Mouse (Mus musculus): ENCODE data around the gene Sik2. TPM values are rescaled to one million over a fixed set of nuclear protein-coding genes. Genes with fewer than 3 reads are reported as not detected.

Gene Sik2
- polyA plus RNA-seq, 1 experiment, result 14.9 TPM

- H3K36me3 ChIP-seq (ENCODE audit: control insufficient read depth, insufficient read depth, low read length, poor library complexity, severe bottlenecking), result peaks cover 27% of the 10 kb centered on the region
- no peak overlapping the region for H3K4me3 ChIP-seq (ENCODE audit: low read depth, low read length)
- no peaks in the 10 kb centered on the region for H3K27me3 ChIP-seq (ENCODE audit: control insufficient read depth, insufficient read depth, low read length, poor library complexity, severe bottlenecking)
- no peak for TF ChIP-seq EP300 (IDR thresholded peaks at IDR 0.05; ENCODE audit: insufficient read depth, low read depth, low read length)
- peaks cover 2% of the 10 kb centered on the region for H3K4me1 ChIP-seq (ENCODE audit: control insufficient read depth, insufficient read depth, low read length)
- H3K9me3 ChIP-seq (replicated peaks; ENCODE audit: control insufficient read depth, insufficient read depth, low read length, poor library complexity, severe bottlenecking), result no peaks in the 10 kb centered on the region
- H3K9ac ChIP-seq (ENCODE audit: low read depth, poor library complexity, severe bottlenecking), result no peak overlapping the region
- no peak overlapping the region for H3K27ac ChIP-seq (ENCODE audit: insufficient read depth, low read length)
Measured at GRCm38 (mm10) chr9:50882183-50882582, 126.7 kb downstream of the Sik2 start.

DNA sequence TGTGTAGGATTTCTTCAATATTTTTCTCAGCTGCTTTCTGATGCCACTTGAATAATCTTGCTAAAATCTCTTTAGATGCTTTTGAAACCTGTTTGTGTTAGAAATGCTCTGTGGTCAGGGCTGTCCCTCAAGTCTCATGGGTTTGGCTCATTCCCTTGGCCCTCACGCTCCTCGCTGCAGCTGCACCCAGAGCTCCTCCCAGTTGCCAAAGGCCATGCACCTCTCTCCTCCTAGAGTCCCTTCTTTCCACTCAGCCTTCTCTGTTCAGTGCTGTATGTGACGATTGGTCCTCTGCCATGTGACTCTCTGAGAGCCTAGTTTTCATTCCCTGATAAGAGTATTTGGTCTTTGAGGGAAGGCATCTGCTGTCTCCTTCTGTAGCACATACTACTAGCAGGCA, 131.4 kb downstream of the Sik2 start:
- Histone ChIP-seq H3K9ac (ENCODE audit: low read depth, poor library complexity, severe bottlenecking) (no peak overlapping the region), H3K4me3 (ENCODE audit: low read depth, low read length) (no peak overlapping the region), H3K9me3 (replicated peaks; ENCODE audit: control insufficient read depth, insufficient read depth, low read length, poor library complexity, severe bottlenecking) (no peaks in the 10 kb centered on the region), H3K36me3 (ENCODE audit: control insufficient read depth, insufficient read depth, low read length, poor library complexity, severe bottlenecking) (peaks cover 41% of the 10 kb centered on the region), H3K4me1 (ENCODE audit: control insufficient read depth, insufficient read depth, low read length) (no peaks in the 10 kb centered on the region), H3K27ac (ENCODE audit: insufficient read depth, low read length) (no peak overlapping the region), H3K27me3 (ENCODE audit: control insufficient read depth, insufficient read depth, low read length, poor library complexity, severe bottlenecking) (no peaks in the 10 kb centered on the region)
- TF ChIP-seq POLR2A (IDR thresholded peaks at IDR 0.05; ENCODE audit: insufficient read depth, low read length) (no peak), EP300 (IDR thresholded peaks at IDR 0.05; ENCODE audit: insufficient read depth, low read depth, low read length) (no peak), CTCF (IDR thresholded peaks at IDR 0.05; ENCODE audit: low read depth, low read length) (no peak)

DNA sequence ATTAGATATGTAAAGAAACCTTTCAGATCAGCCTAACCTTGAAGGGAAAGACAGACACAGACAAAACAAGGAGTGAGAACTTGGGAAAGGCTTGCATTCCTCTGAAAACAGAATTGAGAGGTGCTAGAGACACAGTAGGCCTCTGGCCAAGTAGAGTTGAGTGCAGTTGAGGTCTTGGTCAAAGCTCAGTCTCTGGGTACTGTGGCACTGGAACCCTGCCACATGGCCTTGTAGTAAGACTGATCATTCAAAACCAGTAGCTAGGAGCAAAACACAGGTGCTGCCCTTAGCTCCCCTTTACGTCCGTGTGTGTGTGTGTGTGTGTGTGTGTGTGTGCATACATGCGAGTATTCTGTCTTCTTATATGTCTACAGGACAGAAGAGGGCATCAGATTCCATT, 132.6 kb downstream of the Sik2 start:
- Histone ChIP-seq H3K4me1 (ENCODE audit: control insufficient read depth, insufficient read depth, low read length) (no peaks in the 10 kb centered on the region), H3K9me3 (replicated peaks; ENCODE audit: control insufficient read depth, insufficient read depth, low read length, poor library complexity, severe bottlenecking) (no peaks in the 10 kb centered on the region), H3K9ac (ENCODE audit: low read depth, poor library complexity, severe bottlenecking) (no peak overlapping the region), H3K27me3 (ENCODE audit: control insufficient read depth, insufficient read depth, low read length, poor library complexity, severe bottlenecking) (no peaks in the 10 kb centered on the region), H3K36me3 (ENCODE audit: control insufficient read depth, insufficient read depth, low read length, poor library complexity, severe bottlenecking) (peaks cover 44% of the 10 kb centered on the region), H3K27ac (ENCODE audit: insufficient read depth, low read length) (no peak overlapping the region), H3K4me3 (ENCODE audit: low read depth, low read length) (no peak overlapping the region)
- no peak for TF ChIP-seq EP300 (IDR thresholded peaks at IDR 0.05; ENCODE audit: insufficient read depth, low read depth, low read length)
- no peak for TF ChIP-seq POLR2A (IDR thresholded peaks at IDR 0.05; ENCODE audit: insufficient read depth, low read length)
- no peak for TF ChIP-seq CTCF (IDR thresholded peaks at IDR 0.05; ENCODE audit: low read depth, low read length)

- no peak overlapping the region for H3K4me3 ChIP-seq (ENCODE audit: low read depth, low read length)
- H3K36me3 ChIP-seq (ENCODE audit: control insufficient read depth, insufficient read depth, low read length, poor library complexity, severe bottlenecking), result peaks cover 50% of the 10 kb centered on the region
- H3K27me3 ChIP-seq (ENCODE audit: control insufficient read depth, insufficient read depth, low read length, poor library complexity, severe bottlenecking), result no peaks in the 10 kb centered on the region
- H3K9me3 ChIP-seq (replicated peaks; ENCODE audit: control insufficient read depth, insufficient read depth, low read length, poor library complexity, severe bottlenecking), result no peaks in the 10 kb centered on the region
- H3K27ac ChIP-seq (ENCODE audit: insufficient read depth, low read length), result no peak overlapping the region
- H3K4me1 ChIP-seq (ENCODE audit: control insufficient read depth, insufficient read depth, low read length), result no peaks in the 10 kb centered on the region
- TF ChIP-seq EP300 (IDR thresholded peaks at IDR 0.05; ENCODE audit: insufficient read depth, low read depth, low read length) (no peak), POLR2A (IDR thresholded peaks at IDR 0.05; ENCODE audit: insufficient read depth, low read length) (no peak), CTCF (IDR thresholded peaks at IDR 0.05; ENCODE audit: low read depth, low read length) (no peak)
- H3K9ac ChIP-seq (ENCODE audit: low read depth, poor library complexity, severe bottlenecking), result no peak overlapping the region
Measured at GRCm38 (mm10) chr9:50875470-50875869, 133.4 kb downstream of the Sik2 start.

DNA sequence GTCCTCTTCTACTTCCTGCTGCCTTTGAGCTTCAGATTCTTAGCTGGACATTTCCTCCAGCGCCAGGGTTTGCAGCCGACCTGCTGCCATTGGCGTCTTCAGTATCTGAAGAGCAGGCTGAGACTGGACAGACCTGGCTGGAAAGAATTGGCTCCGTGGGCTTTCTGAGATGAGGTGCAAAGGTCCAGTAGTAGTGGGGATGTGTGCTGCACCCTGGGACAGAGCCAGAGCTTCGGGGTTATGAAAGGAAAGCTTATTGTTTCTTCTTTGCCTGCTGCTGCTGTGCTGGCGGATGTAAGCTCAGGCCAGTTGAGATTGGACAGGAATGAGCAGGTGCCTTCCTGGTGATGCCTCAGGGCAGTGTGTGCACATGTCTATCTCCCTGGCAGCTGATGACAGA, 134.8 kb downstream of the Sik2 start:
- TF ChIP-seq EP300 (IDR thresholded peaks at IDR 0.05; ENCODE audit: insufficient read depth, low read depth, low read length), result no peak
- no peak for TF ChIP-seq POLR2A (IDR thresholded peaks at IDR 0.05; ENCODE audit: insufficient read depth, low read length)
- no peak for TF ChIP-seq CTCF (IDR thresholded peaks at IDR 0.05; ENCODE audit: low read depth, low read length)
- H3K4me1 ChIP-seq (ENCODE audit: control insufficient read depth, insufficient read depth, low read length), result no peaks in the 10 kb centered on the region
- peaks cover 46% of the 10 kb centered on the region for H3K36me3 ChIP-seq (ENCODE audit: control insufficient read depth, insufficient read depth, low read length, poor library complexity, severe bottlenecking)
- H3K9me3 ChIP-seq (replicated peaks; ENCODE audit: control insufficient read depth, insufficient read depth, low read length, poor library complexity, severe bottlenecking), result no peaks in the 10 kb centered on the region
- H3K27ac ChIP-seq (ENCODE audit: insufficient read depth, low read length), result no peak overlapping the region
- no peaks in the 10 kb centered on the region for H3K27me3 ChIP-seq (ENCODE audit: control insufficient read depth, insufficient read depth, low read length, poor library complexity, severe bottlenecking)
- no peak overlapping the region for H3K9ac ChIP-seq (ENCODE audit: low read depth, poor library complexity, severe bottlenecking)
- H3K4me3 ChIP-seq (ENCODE audit: low read depth, low read length), result no peak overlapping the region

DNA sequence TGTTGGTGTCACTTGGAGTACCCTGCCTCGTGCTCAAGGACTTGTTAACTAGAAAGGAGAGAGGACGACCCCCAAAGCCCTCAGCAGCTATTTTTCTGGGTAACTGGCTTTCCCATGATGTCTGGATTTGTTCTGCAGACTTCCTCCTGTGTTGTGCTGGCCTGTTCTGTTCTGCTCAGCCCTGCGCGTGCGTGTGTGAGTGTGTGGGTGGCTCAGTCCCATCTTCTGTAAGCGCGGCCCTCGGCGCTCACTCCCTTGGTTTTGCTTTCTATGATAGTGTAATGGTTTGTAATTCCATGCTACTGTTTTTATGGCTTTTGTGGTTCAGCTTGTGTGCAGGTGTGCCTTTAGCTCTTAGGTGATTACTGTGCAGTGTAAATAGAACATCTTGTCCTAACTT, 135.7 kb downstream of the Sik2 start:
- Histone ChIP-seq H3K4me3 (ENCODE audit: low read depth, low read length) (no peak overlapping the region), H3K36me3 (ENCODE audit: control insufficient read depth, insufficient read depth, low read length, poor library complexity, severe bottlenecking) (peaks cover 47% of the 10 kb centered on the region), H3K9me3 (replicated peaks; ENCODE audit: control insufficient read depth, insufficient read depth, low read length, poor library complexity, severe bottlenecking) (no peaks in the 10 kb centered on the region), H3K27me3 (ENCODE audit: control insufficient read depth, insufficient read depth, low read length, poor library complexity, severe bottlenecking) (no peaks in the 10 kb centered on the region), H3K27ac (ENCODE audit: insufficient read depth, low read length) (no peak overlapping the region), H3K9ac (ENCODE audit: low read depth, poor library complexity, severe bottlenecking) (no peak overlapping the region), H3K4me1 (ENCODE audit: control insufficient read depth, insufficient read depth, low read length) (no peaks in the 10 kb centered on the region)
- TF ChIP-seq EP300 (IDR thresholded peaks at IDR 0.05; ENCODE audit: insufficient read depth, low read depth, low read length) (no peak), CTCF (IDR thresholded peaks at IDR 0.05; ENCODE audit: low read depth, low read length) (no peak), POLR2A (IDR thresholded peaks at IDR 0.05; ENCODE audit: insufficient read depth, low read length) (no peak)

Data from ES-Bruce4 (cell line).